Mouse (Mus musculus) cerebellum, adult (tissue): Measurements from ENCODE around the gene Gramd1b.
A peak's percentile ranks its signal among the peaks of the same experiment; 100 is the strongest.
"Not testable (repeated sequence)": the region's sequence is repeated elsewhere in the genome, so short reads cannot be mapped to it uniquely, and the experiment has no call there.

Experiments
- ATAC-seq: cut with Nextera tagmentation; 2 replicates; pipeline ENCODE4 v1.9.2; 2017; ENCODE audit warnings: mild to moderate bottlenecking, moderate library complexity, mixed read lengths; ENCODE audit not compliant: insufficient number of reproducible peaks, low FRiP score, low TSS enrichment

The Gramd1b gene

GRCm38 (mm10) chr9:40521097-40521496, 10.1 kb downstream of the Gramd1b start:
- ATAC-seq: no peak

- no peak for ATAC-seq
Observed at GRCm38 (mm10) chr9:40519294-40519693, 11.9 kb downstream of the Gramd1b start.

DNA sequence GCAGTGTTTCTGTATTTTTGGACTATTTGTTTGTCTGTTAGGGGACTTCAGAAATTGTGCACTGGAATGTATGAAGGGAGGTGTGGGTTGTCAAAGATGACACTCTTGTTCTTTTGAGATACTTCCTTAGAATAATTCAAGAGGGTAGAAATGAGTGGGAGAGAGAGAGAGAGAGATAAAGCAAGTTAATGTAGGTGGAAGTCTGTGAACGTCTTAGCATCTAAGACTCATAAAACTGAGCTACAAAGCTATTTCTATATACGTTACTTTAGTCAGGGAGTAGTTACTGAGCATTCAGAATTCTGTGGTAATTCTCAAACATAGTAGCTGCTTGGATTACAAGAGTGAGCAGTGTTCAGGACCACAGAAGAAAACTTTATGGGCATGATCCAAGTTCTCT, 19.2 kb downstream of the Gramd1b start:
- ATAC-seq: no peak

- no peak for ATAC-seq
Observed at GRCm38 (mm10) chr9:40509479-40509878, 21.7 kb downstream of the Gramd1b start.

DNA sequence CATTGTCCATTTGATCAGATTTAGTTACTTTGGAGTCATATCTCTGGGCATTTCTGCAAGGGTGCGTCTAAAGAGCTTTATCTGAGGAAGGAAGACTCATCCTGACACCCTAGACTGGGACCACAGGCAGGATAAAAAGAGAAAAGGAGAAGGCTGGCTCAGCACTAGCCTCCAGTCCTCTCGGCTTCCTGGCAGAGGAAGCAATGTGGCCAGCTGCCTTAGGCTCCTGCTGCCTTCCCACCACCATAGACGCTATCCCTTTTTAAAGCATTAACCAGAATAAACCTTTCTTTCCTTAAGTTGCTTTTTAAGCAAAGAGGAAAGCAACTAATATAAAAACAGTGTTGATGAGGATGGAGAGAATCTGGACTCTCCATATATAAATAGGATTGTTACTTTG, 24.6 kb downstream of the Gramd1b start:
- ATAC-seq: no peak

DNA sequence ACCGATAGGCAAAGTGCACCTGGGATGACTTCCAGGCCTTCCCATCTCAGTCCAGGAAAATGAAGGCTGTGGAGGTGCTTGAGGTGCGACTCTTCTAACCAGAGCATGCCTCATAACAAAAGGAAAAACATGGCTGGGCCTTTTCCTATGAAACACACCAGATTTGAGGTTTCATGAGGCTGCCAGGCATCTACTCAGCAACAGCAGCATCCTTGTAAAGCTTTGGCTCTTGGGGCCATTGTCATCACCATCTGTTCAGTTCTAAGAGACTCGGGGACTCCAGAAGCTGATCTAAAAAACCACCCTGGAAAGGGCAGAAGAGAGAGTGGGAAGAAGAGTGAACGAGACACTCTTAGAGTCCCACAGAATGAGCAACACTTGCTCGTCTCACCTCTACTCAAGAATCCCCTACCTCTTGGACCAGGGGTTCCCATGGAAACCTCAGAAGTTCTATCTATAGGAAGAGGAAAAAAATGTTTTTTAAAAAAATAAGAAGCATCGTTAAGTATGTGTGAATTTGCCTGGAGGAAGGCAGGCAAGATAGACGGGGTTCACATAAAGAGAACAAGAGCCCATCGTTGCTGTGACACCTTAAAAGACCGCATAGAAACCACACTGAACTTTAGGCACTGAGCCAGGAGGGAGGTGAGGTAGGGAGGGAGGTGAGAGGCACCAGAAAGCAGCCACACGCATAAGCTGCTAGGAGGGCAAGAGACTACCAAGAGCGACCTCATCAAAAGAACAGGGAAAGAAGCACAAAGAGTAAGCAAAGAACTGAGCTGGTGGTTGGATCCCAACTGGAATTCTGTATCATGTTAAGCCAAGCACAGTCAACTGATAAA, 25.5 kb downstream of the Gramd1b start:
- peak; percentile 6; the same call in 1 of the 2 replicates for ATAC-seq

GRCm38 (mm10) chr9:40504886-40505285, 26.3 kb downstream of the Gramd1b start:
- no peak for ATAC-seq

DNA sequence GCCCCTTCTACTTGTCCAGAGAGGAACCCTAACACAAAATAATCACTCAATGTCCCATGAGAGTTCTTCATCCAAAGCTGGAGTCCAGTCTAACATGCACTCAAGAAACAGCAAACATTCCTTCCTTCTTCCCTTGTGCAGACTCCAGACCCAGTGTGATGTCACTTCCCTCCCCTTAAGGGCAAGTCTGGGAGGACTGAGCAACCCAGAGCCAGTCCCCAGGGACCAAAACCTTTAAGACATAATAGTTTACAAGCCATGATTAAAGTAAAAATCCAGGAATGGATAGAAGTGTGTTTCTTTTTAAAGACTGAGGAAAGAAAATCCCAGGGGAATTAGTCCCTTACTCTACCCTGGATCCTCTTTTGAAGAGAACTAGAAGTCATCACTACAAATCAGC, 30.5 kb downstream of the Gramd1b start:
- no peak for ATAC-seq

GRCm38 (mm10) chr9:40482351-40483084, 48.7 kb downstream of the Gramd1b start:
- ATAC-seq: not testable (repeated sequence)

GRCm38 (mm10) chr9:40481271-40481670, 49.9 kb downstream of the Gramd1b start:
- no peak for ATAC-seq

- ATAC-seq: no peak
Observed at GRCm38 (mm10) chr9:40479333-40479732, 51.9 kb downstream of the Gramd1b start.

GRCm38 (mm10) chr9:40478146-40478900, 52.9 kb downstream of the Gramd1b start:
- ATAC-seq: no peak

DNA sequence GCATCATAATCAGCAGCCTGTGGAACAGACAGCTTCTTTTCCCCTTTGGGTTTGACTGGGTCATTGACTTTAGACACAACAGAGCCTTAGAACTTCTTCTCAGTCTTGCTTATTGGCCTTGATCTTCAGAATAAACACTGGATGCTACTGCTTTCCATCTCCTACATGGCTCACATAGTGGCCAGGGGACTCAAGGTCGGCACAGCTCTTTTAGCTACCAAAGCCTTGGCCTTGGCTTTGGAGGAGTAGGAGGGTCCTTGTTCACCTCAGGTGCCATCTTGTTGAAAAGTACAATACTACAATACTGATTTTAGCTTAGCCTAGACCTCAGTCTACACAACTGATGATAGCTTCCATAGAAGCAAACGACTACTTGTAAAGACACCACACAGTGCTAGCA, 53.6 kb downstream of the Gramd1b start:
- no peak for ATAC-seq

DNA sequence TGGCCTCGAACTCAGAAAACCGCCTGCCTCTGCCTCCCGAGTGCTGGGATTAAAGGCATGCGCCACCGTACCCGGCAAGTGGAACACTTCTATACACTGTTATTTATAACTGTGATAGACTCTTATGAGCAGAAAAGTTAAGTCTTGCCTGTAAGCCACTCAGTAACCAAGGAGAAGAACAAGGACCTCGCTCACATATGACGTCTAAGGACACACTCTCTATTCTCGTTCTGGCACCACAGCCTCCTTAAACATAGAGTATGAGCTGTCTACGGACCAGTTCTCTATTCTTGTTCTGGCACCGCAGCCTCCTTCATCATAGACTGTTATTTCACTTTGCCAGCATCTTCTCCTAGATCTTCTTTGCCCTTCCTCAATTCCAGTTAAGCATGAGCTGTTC, 55.1 kb downstream of the Gramd1b start:
- ATAC-seq: no peak

DNA sequence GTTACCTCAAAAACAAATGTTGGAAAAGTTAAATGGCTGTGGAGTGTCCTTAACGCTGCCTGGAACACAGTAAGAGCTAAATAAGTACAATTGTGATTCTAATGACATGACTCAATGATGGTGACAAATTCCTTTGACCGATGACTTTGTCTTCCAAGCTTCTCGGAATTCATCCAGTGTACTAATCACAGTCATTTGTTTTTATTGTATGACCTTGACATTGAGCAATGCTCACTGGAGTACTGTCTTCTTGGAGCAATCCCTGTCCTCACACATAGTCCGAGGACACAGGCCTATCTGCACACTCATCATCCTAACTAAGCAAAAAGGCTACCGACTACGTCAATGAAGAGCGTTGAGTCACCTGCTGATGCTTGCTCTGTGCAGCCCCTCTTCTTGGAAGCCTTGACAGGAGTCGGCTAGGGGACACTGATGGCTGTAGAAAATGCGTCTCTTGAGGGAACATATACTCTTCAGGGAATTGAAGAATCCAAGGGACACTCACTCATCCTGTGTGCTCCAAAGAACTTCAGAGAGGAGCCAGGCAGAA, 58.1 kb downstream of the Gramd1b start:
- no peak for ATAC-seq

DNA sequence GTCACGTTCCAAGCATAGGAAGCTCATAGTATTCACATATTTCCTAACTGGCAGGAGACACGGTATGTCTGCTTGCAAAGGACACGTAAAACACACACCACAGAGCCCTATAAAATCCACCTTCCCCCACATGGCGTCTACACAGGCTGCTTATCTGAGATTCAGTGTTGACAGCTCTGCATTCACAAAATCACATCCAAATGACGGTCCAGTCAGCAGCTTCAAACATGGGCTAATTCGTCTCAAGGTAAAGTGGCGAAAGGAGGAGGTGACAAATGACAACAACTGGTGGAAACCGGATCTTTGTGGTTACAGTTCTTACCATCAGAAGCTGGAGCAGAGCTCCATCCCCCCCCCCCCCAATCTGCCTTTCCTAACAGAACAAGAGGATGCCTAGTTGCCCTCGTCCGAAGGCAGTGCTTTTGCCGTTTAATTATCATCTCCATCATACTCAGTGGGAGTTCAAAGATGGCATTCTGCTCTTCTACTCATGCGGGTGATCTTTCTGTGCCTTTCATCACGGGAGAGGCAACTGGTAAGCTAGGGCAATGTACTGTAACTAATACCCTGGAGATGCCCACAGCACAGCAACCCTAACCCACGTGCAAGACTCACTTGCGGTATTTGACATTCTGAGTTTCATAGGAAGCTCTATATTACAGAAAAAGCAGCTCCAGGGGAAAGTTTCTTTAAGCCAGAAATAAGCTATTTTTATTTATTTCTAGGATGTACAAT, 61.6 kb downstream of the Gramd1b start:
- ATAC-seq: no peak

- no peak for ATAC-seq
Observed at GRCm38 (mm10) chr9:40466782-40467181, 64.4 kb downstream of the Gramd1b start.

DNA sequence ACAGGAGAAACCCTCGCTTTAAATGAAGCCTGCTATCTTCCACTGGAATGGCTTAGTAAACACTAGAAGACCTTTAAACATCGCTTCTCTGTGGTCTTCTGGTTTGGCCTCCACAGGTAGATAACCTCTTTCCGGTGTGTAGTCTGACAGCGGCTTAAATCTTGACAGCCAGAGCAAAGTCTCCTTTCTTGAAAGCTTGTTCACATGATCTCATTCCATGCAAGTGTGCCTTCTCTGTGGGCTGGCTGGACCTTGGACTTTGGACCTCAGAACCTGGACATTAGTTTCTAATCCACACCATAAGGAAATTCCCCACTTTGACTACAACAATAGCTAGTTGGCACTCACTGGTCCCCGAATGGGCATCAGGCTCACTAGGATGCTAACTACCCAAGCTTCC, 65.6 kb downstream of the Gramd1b start:
- ATAC-seq: no peak

DNA sequence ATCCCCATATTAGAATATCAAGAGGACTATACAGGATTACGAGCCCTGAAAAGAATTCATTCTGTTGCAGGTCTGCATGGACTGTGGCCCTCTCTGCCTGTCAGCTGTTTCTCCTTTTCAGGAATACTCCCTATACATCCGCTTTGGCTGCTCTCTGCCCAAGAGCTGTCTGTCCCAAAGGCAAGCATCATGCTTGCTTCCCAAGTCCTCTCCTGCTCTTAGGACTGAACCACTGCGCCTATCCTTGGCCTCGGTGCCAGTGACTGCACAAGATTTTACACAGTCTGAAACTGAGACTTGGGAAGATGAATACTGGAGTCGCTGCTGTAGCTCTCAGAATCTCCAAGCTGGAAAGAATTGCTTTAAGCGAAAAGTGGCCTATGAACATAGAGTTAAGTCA, 68.8 kb downstream of the Gramd1b start:
- no peak for ATAC-seq

DNA sequence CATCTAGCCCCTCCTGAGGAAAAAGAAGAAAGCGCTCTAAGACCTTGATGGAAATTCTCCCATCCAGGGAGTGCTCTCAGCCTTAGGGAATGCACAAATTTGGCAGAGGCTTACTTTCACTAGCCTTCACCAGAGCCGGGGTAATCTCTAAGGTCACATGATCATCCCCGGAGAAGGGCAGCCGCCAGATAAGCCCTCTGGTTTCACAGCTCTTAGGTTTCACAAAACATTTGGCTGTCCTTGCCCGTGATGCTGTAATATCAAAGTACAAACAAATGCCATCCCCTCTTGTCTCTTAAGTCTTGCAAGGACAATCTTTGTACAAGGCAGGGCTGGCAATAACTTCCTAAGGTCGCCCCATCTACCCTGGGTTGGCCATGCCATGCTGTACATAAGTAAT, 70.4 kb downstream of the Gramd1b start:
- no peak for ATAC-seq
